Mouse (Mus musculus) erythroblast, embryonic 14.5 days (primary cell): Measurements from ENCODE around the gene Vwf.

Source experiments
- GATA1 ChIP-seq: IDR thresholded peaks from 2 replicates; pipeline ENCODE4 v1.6.1; 2012; ENCODE audit warnings: low read length, inconsistent platforms, mixed read lengths
- TAL1 ChIP-seq: IDR thresholded peaks from 3 replicates; pipeline ENCODE4 v1.6.1; 2012; ENCODE audit warnings: low read length, inconsistent platforms, mixed read lengths

GRCm38 (mm10) chr6:125512950-125513596, 33.5 kb upstream of the Vwf start:
- TF ChIP-seq GATA1 (no peak), TAL1 (no peak)
